Mouse (Mus musculus): ENCODE results near the gene Tbc1d30. TPM values are rescaled to one million over a fixed set of nuclear protein-coding genes. Genes with fewer than 3 reads are reported as not detected.
A peak's percentile ranks its signal among the peaks of the same experiment; 100 is the strongest.

The Tbc1d30 gene
- polyA plus RNA-seq, 1 experiment from 2014 or later: 4.1 TPM

GRCm38 (mm10) chr10:121254343-121254742 is 96.7 kb downstream of the Tbc1d30 start:
- ATAC-seq (ENCODE audit: low FRiP score, low TSS enrichment): no peak
- Histone ChIP-seq H3K27me3 (ENCODE audit: control insufficient read depth, insufficient read depth, low read length) (no peaks in the 10 kb centered on the region), H3K4me2 (replicated peaks; ENCODE audit: low read depth) (no peak overlapping the region), H3K9ac (ENCODE audit: low read length) (no peak overlapping the region), H3K9me3 (ENCODE audit: control insufficient read depth, low read length) (no peaks in the 10 kb centered on the region), H3K4me3 (ENCODE audit: low read depth, low read length) (no peak overlapping the region), H3K36me3 (ENCODE audit: control insufficient read depth, insufficient read depth, low read length) (no peaks in the 10 kb centered on the region), H3K4me1 (replicated peaks; ENCODE audit: control insufficient read depth, insufficient read depth) (no peaks in the 10 kb centered on the region), H3K27ac (replicated peaks) (no peak overlapping the region)
- DNase-seq (ENCODE audit: low spot score): no peak
- TF ChIP-seq EP300 (optimal IDR thresholded peaks at IDR 0.05) (no peak), CTCF (IDR thresholded peaks at IDR 0.05; ENCODE audit: low read depth) (no peak)
- WGBS: 85% methylated on average over 8 of the region's 8 CpGs

GRCm38 (mm10) chr10:121252781-121253180 is 98.3 kb downstream of the Tbc1d30 start:
- no peak overlapping the region for H3K4me2 ChIP-seq (replicated peaks; ENCODE audit: low read depth)
- H3K4me1 ChIP-seq (replicated peaks; ENCODE audit: control insufficient read depth, insufficient read depth): no peaks in the 10 kb centered on the region
- no peak overlapping the region for H3K9ac ChIP-seq (ENCODE audit: low read length)
- H3K27ac ChIP-seq (replicated peaks): no peak overlapping the region
- no peaks in the 10 kb centered on the region for H3K36me3 ChIP-seq (ENCODE audit: control insufficient read depth, insufficient read depth, low read length)
- H3K4me3 ChIP-seq (ENCODE audit: low read depth, low read length): no peak overlapping the region
- 71% methylated on average over 7 of the region's 7 CpGs for WGBS
- TF ChIP-seq EP300 (optimal IDR thresholded peaks at IDR 0.05) (no peak), CTCF (IDR thresholded peaks at IDR 0.05; ENCODE audit: low read depth) (peak; percentile 71)
- H3K27me3 ChIP-seq (ENCODE audit: control insufficient read depth, insufficient read depth, low read length): no peaks in the 10 kb centered on the region
- H3K9me3 ChIP-seq (ENCODE audit: control insufficient read depth, low read length): no peaks in the 10 kb centered on the region
- ATAC-seq (ENCODE audit: low FRiP score, low TSS enrichment) (no peak), DNase-seq (ENCODE audit: low spot score) (no peak)

- no peak overlapping the region for H3K4me2 ChIP-seq (replicated peaks; ENCODE audit: low read depth)
- no peak for ATAC-seq (ENCODE audit: low FRiP score, low TSS enrichment)
- TF ChIP-seq CTCF (IDR thresholded peaks at IDR 0.05; ENCODE audit: low read depth) (no peak), EP300 (optimal IDR thresholded peaks at IDR 0.05) (no peak)
- no peaks in the 10 kb centered on the region for H3K4me1 ChIP-seq (replicated peaks; ENCODE audit: control insufficient read depth, insufficient read depth)
- DNase-seq (ENCODE audit: low spot score): no peak
- no peaks in the 10 kb centered on the region for H3K9me3 ChIP-seq (ENCODE audit: control insufficient read depth, low read length)
- H3K4me3 ChIP-seq (ENCODE audit: low read depth, low read length): no peak overlapping the region
- no peaks in the 10 kb centered on the region for H3K27me3 ChIP-seq (ENCODE audit: control insufficient read depth, insufficient read depth, low read length)
- 66% methylated on average over 8 of the region's 8 CpGs for WGBS
- no peaks in the 10 kb centered on the region for H3K36me3 ChIP-seq (ENCODE audit: control insufficient read depth, insufficient read depth, low read length)
- H3K9ac ChIP-seq (ENCODE audit: low read length): no peak overlapping the region
- H3K27ac ChIP-seq (replicated peaks): no peak overlapping the region
These were observed 99.9 kb downstream of the Tbc1d30 start for GRCm38 (mm10) chr10:121251191-121251590.

- ATAC-seq (ENCODE audit: low FRiP score, low TSS enrichment) (no peak), DNase-seq (ENCODE audit: low spot score) (no peak)
- no peaks in the 10 kb centered on the region for H3K36me3 ChIP-seq (ENCODE audit: control insufficient read depth, insufficient read depth, low read length)
- no peak overlapping the region for H3K4me3 ChIP-seq (ENCODE audit: low read depth, low read length)
- no peak overlapping the region for H3K4me2 ChIP-seq (replicated peaks; ENCODE audit: low read depth)
- no peak overlapping the region for H3K27ac ChIP-seq (replicated peaks)
- 86% methylated on average over 4 of the region's 4 CpGs for WGBS
- no peaks in the 10 kb centered on the region for H3K4me1 ChIP-seq (replicated peaks; ENCODE audit: control insufficient read depth, insufficient read depth)
- H3K9ac ChIP-seq (ENCODE audit: low read length): no peak overlapping the region
- H3K9me3 ChIP-seq (ENCODE audit: control insufficient read depth, low read length): no peaks in the 10 kb centered on the region
- TF ChIP-seq CTCF (IDR thresholded peaks at IDR 0.05; ENCODE audit: low read depth): no peak
- TF ChIP-seq EP300 (optimal IDR thresholded peaks at IDR 0.05): no peak
- H3K27me3 ChIP-seq (ENCODE audit: control insufficient read depth, insufficient read depth, low read length): no peaks in the 10 kb centered on the region
These were observed 101.3 kb downstream of the Tbc1d30 start for GRCm38 (mm10) chr10:121249820-121250219.

- H3K27me3 ChIP-seq (ENCODE audit: control insufficient read depth, insufficient read depth, low read length): no peaks in the 10 kb centered on the region
- H3K4me1 ChIP-seq (replicated peaks; ENCODE audit: control insufficient read depth, insufficient read depth): no peaks in the 10 kb centered on the region
- no peak overlapping the region for H3K4me2 ChIP-seq (replicated peaks; ENCODE audit: low read depth)
- no peak overlapping the region for H3K27ac ChIP-seq (replicated peaks)
- no peaks in the 10 kb centered on the region for H3K36me3 ChIP-seq (ENCODE audit: control insufficient read depth, insufficient read depth, low read length)
- no peak overlapping the region for H3K4me3 ChIP-seq (ENCODE audit: low read depth, low read length)
- DNase-seq (ENCODE audit: low spot score) (no peak), ATAC-seq (ENCODE audit: low FRiP score, low TSS enrichment) (no peak)
- 74% methylated on average over 11 of the region's 11 CpGs for WGBS
- H3K9me3 ChIP-seq (ENCODE audit: control insufficient read depth, low read length): no peaks in the 10 kb centered on the region
- no peak for TF ChIP-seq EP300 (optimal IDR thresholded peaks at IDR 0.05)
- TF ChIP-seq CTCF (IDR thresholded peaks at IDR 0.05; ENCODE audit: low read depth): no peak
- no peak overlapping the region for H3K9ac ChIP-seq (ENCODE audit: low read length)
These were observed 103.5 kb downstream of the Tbc1d30 start for GRCm38 (mm10) chr10:121247545-121247944.

GRCm38 (mm10) chr10:121246971-121247370 is 104.1 kb downstream of the Tbc1d30 start:
- TF ChIP-seq CTCF (IDR thresholded peaks at IDR 0.05; ENCODE audit: low read depth) (no peak), EP300 (optimal IDR thresholded peaks at IDR 0.05) (no peak)
- Histone ChIP-seq H3K4me2 (replicated peaks; ENCODE audit: low read depth) (no peak overlapping the region), H3K9ac (ENCODE audit: low read length) (no peak overlapping the region), H3K4me3 (ENCODE audit: low read depth, low read length) (no peak overlapping the region), H3K4me1 (replicated peaks; ENCODE audit: control insufficient read depth, insufficient read depth) (no peaks in the 10 kb centered on the region), H3K36me3 (ENCODE audit: control insufficient read depth, insufficient read depth, low read length) (no peaks in the 10 kb centered on the region), H3K27me3 (ENCODE audit: control insufficient read depth, insufficient read depth, low read length) (no peaks in the 10 kb centered on the region), H3K9me3 (ENCODE audit: control insufficient read depth, low read length) (no peaks in the 10 kb centered on the region), H3K27ac (replicated peaks) (no peak overlapping the region)
- 83% methylated on average over 21 of the region's 21 CpGs for WGBS
- ATAC-seq (ENCODE audit: low FRiP score, low TSS enrichment): no peak
- DNase-seq (ENCODE audit: low spot score): no peak
